Mouse (Mus musculus) effector memory CD4-positive, alpha-beta T cell, adult 7 months (primary cell): ENCODE measurements around the gene Tagap1. TPM values are rescaled to one million over a fixed set of nuclear protein-coding genes. Genes with fewer than 3 reads are reported as not detected.

ENCODE experiments used
- polyA plus RNA-seq: library from polyadenylated mRNA; unstranded; fragments of 100-300 nt; shearing (Covaris generic); gene quantifications from one replicate; pipeline ENCODE4 v1.2.1, GENCODE M21; 2017

Gene Tagap1
- polyA plus RNA-seq: 35.2 TPM

GRCm38 (mm10) chr17:6960776-6961175 lies at the start of gene Tagap1:
Gene Tagap1 (minus strand): TSS chr17:6961156.

GRCm38 (mm10) chr17:6978287-6979248 lies 17.6 kb upstream of the Tagap1 start, which contains the start of gene Gm49721:
Gene Gm49721 (plus strand): TSS chr17:6978904.

GRCm38 (mm10) chr17:6970334-6970733 lies 9.4 kb upstream of the Tagap1 start, which contains the start of gene Rnaset2b:
Gene Rnaset2b (plus strand): TSS chr17:6970634.

GRCm38 (mm10) chr17:6947984-6948768 lies 12.8 kb downstream of the Tagap1 start, which contains the start of gene Rsph3b:
Gene Rsph3b (minus strand): TSS chr17:6948682.

Other genes starting within 250 kb of the Tagap1 start
- gene Ezr, start 178.4 kb downstream of the Tagap1 start, polyA plus RNA-seq: 553 TPM
- gene Rsph3b, start 12.5 kb downstream of the Tagap1 start, polyA plus RNA-seq: 14.6 TPM
- gene Rnaset2b, start 9.5 kb upstream of the Tagap1 start, polyA plus RNA-seq: 562 TPM
- gene Gm49721, start 17.7 kb upstream of the Tagap1 start, polyA plus RNA-seq: 0.27 TPM
- not detected for gene Gm1604a, start 64.4 kb upstream of the Tagap1 start, polyA plus RNA-seq
- 2.0 TPM for gene Rps6ka2, start 209.0 kb upstream of the Tagap1 start, polyA plus RNA-seq